Mouse (Mus musculus): ENCODE results near the gene Gpr179.

DNA sequence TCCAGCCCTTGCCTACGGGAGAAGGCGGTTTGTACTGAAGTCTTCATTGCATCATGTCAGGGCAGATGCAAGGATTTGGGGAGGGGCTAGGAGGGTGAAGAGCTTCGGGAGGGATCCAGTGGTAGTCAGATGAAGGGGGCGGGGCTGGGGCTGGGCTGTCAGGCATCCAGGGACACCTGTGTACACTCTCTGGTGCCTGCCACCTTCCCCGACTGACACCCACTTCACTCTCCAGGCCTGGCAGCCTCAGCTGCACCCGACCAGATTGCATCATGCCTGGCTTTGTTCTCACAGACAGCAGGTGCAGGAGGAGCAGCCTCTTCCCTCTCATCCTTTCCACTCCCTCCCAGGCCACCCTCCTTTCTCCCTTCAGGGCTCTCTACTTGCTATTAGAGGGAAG, 49.2 kb upstream of the Gpr179 start:
- no peak for TF ChIP-seq CTCF (IDR thresholded peaks at IDR 0.05)
- TF ChIP-seq POLR2A (IDR thresholded peaks at IDR 0.05; ENCODE audit: insufficient read depth, low read depth, low read length) = no peak

Measured in heart, adult 2 months (tissue).